Mouse (Mus musculus) central nervous system, embryonic 11.5 days (tissue): ENCODE data around the gene Olfr1368. TPM values are rescaled to one million over a fixed set of nuclear protein-coding genes. Genes with fewer than 3 reads are reported as not detected.

ENCODE experiments used
- polyA plus RNA-seq: library from polyadenylated mRNA; depleted of rRNA; stranded (reverse); fragments of >200 nt; gene quantifications from 2 replicates; pipeline ENCODE4 v1.2.3, GENCODE M21; 2012; rRNA removed

Gene Olfr1368
- polyA plus RNA-seq = not detected in 2 replicates

GRCm38 (mm10) chr13:21145767-21146166 is at the start of gene Olfr1368:
Gene Olfr1368, minus strand, starts transcription at chr13:21145867.

GRCm38 (mm10) chr13:21179367-21179723 is 33.7 kb upstream of the Olfr1368 start, which contains the start of gene Trim27:
Gene Trim27, plus strand, starts transcription at chr13:21179445.

GRCm38 (mm10) chr13:21129339-21129738 is 16.3 kb downstream of the Olfr1368 start, which contains the start of gene Olfr263:
Gene Olfr263, plus strand, starts transcription at chr13:21129639.

GRCm38 (mm10) chr13:21111183-21111582 is 34.5 kb downstream of the Olfr1368 start, which contains the start of gene Olfr1369-ps1:
Gene Olfr1369-ps1, plus strand, starts transcription at chr13:21111483.

Other genes with a start within 250 kb of the Olfr1368 start
- not detected in 2 replicates for gene Olfr1370, start 70.9 kb downstream of the Olfr1368 start, polyA plus RNA-seq
- not detected in 2 replicates for gene Olfr1369-ps1, start 34.4 kb downstream of the Olfr1368 start, polyA plus RNA-seq
- not detected in 2 replicates for gene Olfr263, start 16.2 kb downstream of the Olfr1368 start, polyA plus RNA-seq
- gene Trim27, start 33.6 kb upstream of the Olfr1368 start, polyA plus RNA-seq = 100 and 106 TPM in 2 replicates
- 0.04 TPM in 1 of 2 replicates, not detected in the other for gene Gpx5, start 146.9 kb upstream of the Olfr1368 start, polyA plus RNA-seq
- 0.10 TPM in 1 of 2 replicates, not detected in the other for gene Gpx6, start 166.3 kb upstream of the Olfr1368 start, polyA plus RNA-seq
- not detected in 2 replicates for gene Olfr1367, start 201.0 kb upstream of the Olfr1368 start, polyA plus RNA-seq
- 15.4 and 15.5 TPM in 2 replicates for gene Zscan12, start 217.0 kb upstream of the Olfr1368 start, polyA plus RNA-seq